Mouse (Mus musculus) testis, postnatal 10 days (tissue): ENCODE measurements at regions not wholly inside any gene's neighbourhood (a gene's known extent, or its start where the extent isn't known, plus 50 kb on each side); places are given as distances from the start of the nearest gene placed in this dataset.

Experiments used
- DNase-seq: peaks from one replicate; pipeline ENCODE4 v3.0.0; 2021; ENCODE audit warnings: low spot score

DNA sequence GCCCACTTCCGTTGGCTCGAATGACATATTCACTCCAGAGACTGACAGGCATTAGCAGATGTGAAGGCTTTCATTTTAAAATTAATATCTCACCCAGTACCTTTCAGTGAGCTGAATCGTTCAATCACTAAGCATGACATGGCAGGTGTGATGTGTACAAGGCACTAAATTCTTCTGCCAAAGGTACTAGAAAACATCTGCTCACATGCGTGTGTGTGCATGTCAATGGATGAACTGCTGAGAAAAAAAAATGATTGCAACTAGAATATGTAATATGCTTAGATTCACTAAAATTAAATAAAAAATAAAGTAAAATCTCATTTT, 191.6 kb upstream of the Mageb18 start:
- DNase-seq = no peak

DNA sequence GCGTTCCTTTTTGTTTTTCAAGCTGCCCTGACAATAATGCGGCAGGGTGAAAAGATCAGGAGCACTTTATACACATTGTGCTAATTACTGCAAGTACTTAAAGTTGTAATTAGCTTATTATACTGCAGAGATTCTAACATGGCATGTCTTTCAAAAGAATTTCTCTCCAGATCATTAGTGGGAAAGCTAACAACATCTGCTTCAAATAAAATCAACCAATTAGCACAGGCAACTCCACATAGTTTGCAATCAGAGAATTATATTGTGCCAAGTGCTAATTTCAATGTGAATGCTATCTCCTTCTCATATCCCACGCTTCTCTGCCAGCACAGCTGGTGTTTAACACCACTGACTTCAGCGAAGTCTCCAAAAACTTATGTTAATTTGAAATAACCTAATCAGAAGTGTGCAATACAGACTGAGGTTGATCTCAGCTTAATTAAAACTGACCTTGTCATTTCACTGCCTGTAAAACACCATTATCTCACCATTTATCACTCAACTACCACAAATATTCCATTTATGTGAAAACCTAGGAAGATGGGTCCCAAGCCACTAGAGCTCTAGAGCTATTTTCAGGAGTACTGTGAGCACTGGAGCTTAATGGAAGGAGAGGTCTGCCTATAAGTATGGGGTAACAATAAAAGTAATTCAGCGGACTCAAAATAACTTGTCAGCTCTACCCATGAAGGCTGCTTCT, 191.1 kb upstream of the Mageb18 start:
- DNase-seq = no peak

DNA sequence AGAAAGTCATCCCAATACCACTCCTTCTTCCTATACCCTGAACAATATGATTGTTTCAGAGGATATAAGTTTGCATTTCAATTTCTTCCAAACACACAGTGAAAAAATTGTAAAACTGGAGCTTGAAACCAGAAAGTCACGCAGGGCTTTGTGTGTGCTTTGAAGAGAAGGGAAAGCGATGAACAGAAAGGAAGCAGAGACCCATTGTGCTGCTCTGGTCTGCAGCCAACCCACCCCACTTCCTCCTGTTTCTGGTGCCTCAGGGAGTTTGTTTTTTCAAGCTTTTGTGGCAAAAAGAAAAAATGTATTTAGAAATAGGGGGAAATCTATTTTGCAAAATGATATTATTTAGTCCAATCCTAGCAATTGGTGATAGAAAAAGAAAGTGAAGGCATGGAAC, 187.4 kb upstream of the Mageb18 start:
- no peak for DNase-seq

DNA sequence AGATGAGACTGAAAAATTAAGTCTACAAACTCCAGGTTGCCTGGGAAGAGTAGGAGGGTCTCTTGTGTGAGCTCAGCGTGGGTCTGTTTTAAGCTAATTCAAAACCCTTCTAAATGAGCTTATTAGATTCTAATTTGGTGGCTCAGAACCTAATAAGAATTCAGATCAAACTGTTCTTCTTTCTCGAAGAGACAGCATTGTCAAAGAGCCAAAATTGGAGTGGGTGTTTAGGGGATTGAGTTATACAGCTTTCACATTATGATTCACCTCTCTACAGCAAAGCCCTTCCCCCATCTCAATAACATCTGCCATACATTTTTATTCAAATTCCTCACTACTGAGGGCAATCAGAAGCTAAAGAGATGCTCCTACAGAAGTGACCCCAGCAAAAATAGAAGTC, 140.7 kb upstream of the Mageb18 start:
- DNase-seq = no peak

DNA sequence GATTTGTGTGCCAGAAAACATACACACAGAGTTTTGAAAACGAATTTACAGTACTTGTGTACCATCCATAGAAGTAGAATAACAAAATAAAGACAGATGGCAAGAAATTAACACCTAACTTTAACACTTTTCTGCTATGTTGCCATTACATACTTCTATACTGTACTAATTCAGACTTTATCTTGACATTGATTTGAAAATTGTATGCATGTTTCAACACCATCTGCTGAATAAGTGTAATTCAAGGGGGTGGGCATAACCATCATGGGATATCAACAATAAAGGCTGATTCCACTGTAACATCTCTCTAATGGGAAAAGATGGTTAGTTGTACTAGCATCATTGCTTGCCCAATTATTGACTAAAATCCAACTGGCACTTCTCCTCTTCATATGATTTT, 110.9 kb upstream of the Mageb18 start:
- no peak for DNase-seq

DNA sequence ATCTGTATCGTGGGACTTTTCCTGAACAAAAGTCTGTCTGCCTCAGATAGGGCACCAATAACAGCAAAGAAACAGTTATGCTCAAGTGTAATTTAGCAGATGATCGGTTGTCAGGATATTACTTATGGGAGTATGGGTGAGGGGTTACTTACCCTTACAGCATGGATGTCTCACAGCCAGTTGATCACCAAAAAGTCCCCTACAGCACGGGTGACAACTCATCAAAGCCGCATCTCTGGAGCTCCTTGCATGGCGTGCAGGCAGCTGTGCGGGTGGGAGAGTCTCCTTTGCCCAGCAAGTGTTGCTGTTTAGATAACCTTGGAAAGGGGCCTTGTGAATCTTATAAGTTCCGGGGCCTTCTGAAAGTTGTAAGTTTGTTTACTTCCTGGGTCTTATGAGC, 80.4 kb upstream of the Mageb18 start:
- peak; percentile 41 for DNase-seq

DNA sequence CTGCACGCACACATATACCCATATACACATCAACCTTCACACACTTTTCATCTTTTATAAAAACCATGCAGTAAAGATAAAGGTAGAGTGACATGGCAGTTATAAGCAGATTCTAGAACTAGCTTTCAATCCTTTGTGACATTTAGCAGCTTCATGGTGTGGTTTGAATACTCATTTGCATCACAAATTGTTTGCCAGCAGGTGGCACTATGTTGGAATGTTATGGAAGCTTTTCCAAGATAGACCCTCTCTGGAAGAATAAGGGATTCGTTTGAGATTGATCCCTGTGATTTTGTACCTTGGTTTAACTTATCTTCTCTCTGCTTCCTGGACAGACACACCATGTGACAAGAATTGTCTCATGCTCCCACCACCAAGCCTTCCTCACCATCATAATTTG, 61.8 kb upstream of the Mageb18 start:
- DNase-seq = peak; percentile 38
